Mouse (Mus musculus) CH12.LX (cell line): ENCODE data around the gene Hbb-y.

Experiments used
- CHD2 ChIP-seq: IDR thresholded peaks from 2 replicates; pipeline ENCODE4 v1.6.1; 2011; ENCODE audit warnings: low read length, improper control_type of control experiment
- CTCF ChIP-seq, 2 experiments: IDR thresholded peaks in 1 of 2; conservative IDR thresholded peaks in 1 of 2; 2 replicates each; pipeline ENCODE4 v1.5.1; 2011 to 2012; ENCODE audit warnings: low read depth in 2 of 2, low read length in 2 of 2, improper control_type of control experiment in 1 of 2, inconsistent platforms in 1 of 2, mild to moderate bottlenecking in 1 of 2, moderate library complexity in 1 of 2
- E2F4 ChIP-seq: IDR thresholded peaks from 2 replicates; pipeline ENCODE4 v1.6.1; 2011; ENCODE audit warnings: low read depth, low read length, improper control_type of control experiment; ENCODE audit not compliant: insufficient replicate concordance
- EP300 ChIP-seq: IDR thresholded peaks from 2 replicates; pipeline ENCODE4 v1.6.1; 2011; ENCODE audit warnings: low read length, improper control_type of control experiment
- KAT2A ChIP-seq: IDR thresholded peaks from 2 replicates; pipeline ENCODE4 v1.6.1; 2012; ENCODE audit warnings: low read length, improper control_type of control experiment, inconsistent platforms; ENCODE audit not compliant: insufficient replicate concordance
- NELFE ChIP-seq: IDR thresholded peaks from 2 replicates; pipeline ENCODE4 v1.6.1; 2011; ENCODE audit warnings: low read depth, low read length, improper control_type of control experiment
- POLR2A ChIP-seq: IDR thresholded peaks from 2 replicates; pipeline ENCODE4 v1.6.1; 2011; ENCODE audit warnings: low read depth, mild to moderate bottlenecking, improper control_type of control experiment, low read length
- RAD21 ChIP-seq: IDR thresholded peaks from 2 replicates; pipeline ENCODE4 v1.6.1; 2011; ENCODE audit warnings: low read depth, mild to moderate bottlenecking, low read length, improper control_type of control experiment, moderate library complexity
- USF2 ChIP-seq: conservative IDR thresholded peaks from 2 replicates; pipeline ENCODE4 v1.6.1; 2011; ENCODE audit warnings: low read depth, low read length, improper control_type of control experiment
- ZKSCAN1 ChIP-seq: IDR thresholded peaks from 2 replicates; pipeline ENCODE4 v1.6.1; 2012; ENCODE audit warnings: low read depth, inconsistent platforms, low read length, improper control_type of control experiment, borderline replicate concordance
- ZNF384 ChIP-seq: IDR thresholded peaks from 2 replicates; pipeline ENCODE4 v1.6.1; 2012; ENCODE audit warnings: low read depth, low read length, improper control_type of control experiment, inconsistent platforms

DNA sequence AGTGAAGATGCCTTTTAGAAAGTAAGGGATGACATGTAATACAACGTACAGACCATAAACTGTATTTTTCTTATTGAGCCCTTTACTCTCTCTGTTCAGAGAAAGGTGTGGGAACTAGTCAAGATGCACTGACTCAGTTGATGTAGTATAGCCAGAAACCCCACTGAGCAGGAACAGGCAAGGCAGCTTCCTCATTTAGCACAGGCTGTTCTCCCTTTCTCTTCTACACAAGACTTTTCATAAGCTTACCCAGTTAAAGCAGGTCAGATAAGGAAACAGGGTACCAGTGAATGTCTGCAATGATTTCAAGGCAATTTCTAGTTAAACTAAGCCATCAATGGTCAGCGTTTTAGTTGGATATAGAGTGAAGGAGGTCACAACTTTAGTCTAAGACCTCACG, 8.5 kb upstream of the Hbb-y start:
- no peak for TF ChIP-seq CTCF (conservative IDR thresholded peaks at IDR 0.05 in 1 of 2, IDR thresholded peaks at IDR 0.05 in 1 of 2; ENCODE audit: low read depth in 2 of 2, low read length in 2 of 2)
- TF ChIP-seq E2F4 = no peak
- no peak for TF ChIP-seq POLR2A
- TF ChIP-seq ZKSCAN1 = no peak
- no peak for TF ChIP-seq CHD2
- no peak for TF ChIP-seq EP300
- TF ChIP-seq USF2 = no peak
- TF ChIP-seq ZNF384 = no peak
- no peak for TF ChIP-seq KAT2A
- TF ChIP-seq RAD21 = no peak
- TF ChIP-seq NELFE = no peak
